Mouse (Mus musculus) neutrophil, adult 5-6 weeks (primary cell): Measurements from ENCODE around the gene Prdx2. TPM values are rescaled to one million over a fixed set of nuclear protein-coding genes. Genes with fewer than 3 reads are reported as not detected.

Experiments
- ATAC-seq: fragments of 151-379, 151-347 bp; 2 replicates; pipeline ENCODE4 v1.8.0; 2017; ENCODE audit warnings: mild to moderate bottlenecking, moderate TSS enrichment; ENCODE audit not compliant: insufficient number of reproducible peaks, poor library complexity, low FRiP score, severe bottlenecking; ENCODE audit errors: extremely low read depth
- total RNA-seq: library from RNA; stranded (forward); fragments of 200-1000 nt; gene quantifications from 2 replicates; pipeline ENCODE4 v1.2.3, GENCODE M21; 2017

Prdx2 gene
- total RNA-seq, 1 experiment from 2014 or later, result 92.5 TPM

- no peak for ATAC-seq
These were observed 23.5 kb upstream of the Prdx2 start for GRCm38 (mm10) chr8:84945633-84946527.

- no peak for ATAC-seq
These were observed 22.7 kb upstream of the Prdx2 start, which contains the start of gene Rtbdn for GRCm38 (mm10) chr8:84946528-84947240. TSS of gene Rtbdn (plus strand) at chr8:84946991.

GRCm38 (mm10) chr8:84947241-84947545 is 22.2 kb upstream of the Prdx2 start:
- ATAC-seq, result no peak

GRCm38 (mm10) chr8:84949753-84950152 is 19.6 kb upstream of the Prdx2 start:
- ATAC-seq, result no peak

- no peak for ATAC-seq
These were observed 16.7 kb upstream of the Prdx2 start for GRCm38 (mm10) chr8:84952612-84953255.

- peak; percentile 48; the same call in 1 of the 2 replicates for ATAC-seq
These were observed 12.6 kb upstream of the Prdx2 start for GRCm38 (mm10) chr8:84956768-84957167.

GRCm38 (mm10) chr8:84959811-84960210 is 9.6 kb upstream of the Prdx2 start:
- ATAC-seq, result no peak

- no peak for ATAC-seq
These were observed 5.4 kb upstream of the Prdx2 start for GRCm38 (mm10) chr8:84963952-84964351.

- peak; percentile 89 for ATAC-seq
These were observed 3.6 kb upstream of the Prdx2 start for GRCm38 (mm10) chr8:84965731-84966291.

- no peak for ATAC-seq
These were observed 2.8 kb upstream of the Prdx2 start for GRCm38 (mm10) chr8:84966603-84967002.

GRCm38 (mm10) chr8:84967532-84968304 is 1.7 kb upstream of the Prdx2 start:
- ATAC-seq, result no peak

GRCm38 (mm10) chr8:84968650-84969049 is 737 bp upstream of the Prdx2 start:
- no peak for ATAC-seq

GRCm38 (mm10) chr8:84970135-84970790 is 876 bp downstream of the Prdx2 start:
- ATAC-seq, result no peak

GRCm38 (mm10) chr8:84970913-84971312 is 1.5 kb downstream of the Prdx2 start:
- no peak for ATAC-seq

- ATAC-seq, result no peak
These were observed 3.7 kb downstream of the Prdx2 start for GRCm38 (mm10) chr8:84973079-84973478.

- peak; percentile 6; the same call in 1 of the 2 replicates for ATAC-seq
These were observed 4.6 kb downstream of the Prdx2 start for GRCm38 (mm10) chr8:84973803-84974542.

- no peak for ATAC-seq
These were observed 5.3 kb downstream of the Prdx2 start for GRCm38 (mm10) chr8:84974543-84975142.
